Mouse (Mus musculus): Measurements from ENCODE around the gene Gng12. TPM values are rescaled to one million over a fixed set of nuclear protein-coding genes. Genes with fewer than 3 reads are reported as not detected.

Gng12 gene
- polyA plus RNA-seq, 1 experiment from 2014 or later, result 101 TPM

DNA sequence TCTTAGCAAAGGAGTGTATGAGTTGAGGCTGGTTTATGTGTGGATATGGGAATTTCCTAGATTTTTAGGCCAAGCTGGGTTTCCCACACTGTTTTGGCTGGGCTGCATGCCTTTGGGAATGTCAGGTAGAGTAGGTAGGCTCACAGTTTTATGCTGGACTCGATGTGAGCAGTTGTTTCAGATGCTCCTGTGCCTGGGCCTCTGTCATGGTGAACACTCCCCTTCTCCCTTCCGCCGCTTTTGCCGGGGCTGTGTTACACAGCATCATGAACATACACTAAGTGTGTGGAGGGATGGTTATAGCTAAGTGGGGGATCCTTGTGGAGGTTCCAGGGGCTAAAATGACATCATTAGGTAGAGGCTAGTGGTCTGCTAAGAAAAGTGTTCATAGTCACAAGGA is 24.6 kb downstream of the Gng12 start:
- no peaks in the 10 kb centered on the region for H3K27me3 ChIP-seq
- H3K4me2 ChIP-seq, result no peak overlapping the region
- no peaks in the 10 kb centered on the region for H3K36me3 ChIP-seq
- peaks cover 18% of the 10 kb centered on the region; the same call in 1 of the 2 replicates for H3K4me1 ChIP-seq
- H3K27ac ChIP-seq, result no peak overlapping the region
- H3K9ac ChIP-seq, result no peak overlapping the region
- ATAC-seq (ENCODE audit: borderline replicate concordance, extremely low read depth, low FRiP score, low TSS enrichment), result no peak
- H3K9me3 ChIP-seq, result no peaks in the 10 kb centered on the region
- no peak overlapping the region for H3K4me3 ChIP-seq
- 89% methylated on average over 4 of the region's 4 CpGs for WGBS

DNA sequence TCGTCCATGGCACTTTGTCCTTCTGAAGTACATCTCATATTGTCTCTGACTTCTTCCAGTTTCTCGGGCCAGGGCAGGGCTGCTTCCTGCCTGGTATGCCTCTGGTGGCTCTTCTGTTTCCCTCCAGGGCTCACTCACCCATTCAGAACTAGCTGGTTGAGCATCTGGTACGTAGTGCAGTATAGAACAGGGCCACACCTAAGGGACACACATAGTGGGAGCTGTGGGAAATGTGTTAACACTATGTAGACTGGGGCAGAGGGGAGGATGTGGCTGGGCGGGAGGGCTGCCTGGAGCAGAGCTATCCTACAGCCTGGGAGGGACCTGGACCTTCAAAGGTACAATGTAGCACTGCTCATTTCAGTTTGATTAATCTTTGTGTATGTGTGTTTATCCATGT is 25.6 kb downstream of the Gng12 start:
- WGBS, result 86% methylated on average over 4 of the region's 4 CpGs
- no peak for ATAC-seq (ENCODE audit: borderline replicate concordance, extremely low read depth, low FRiP score, low TSS enrichment)

DNA sequence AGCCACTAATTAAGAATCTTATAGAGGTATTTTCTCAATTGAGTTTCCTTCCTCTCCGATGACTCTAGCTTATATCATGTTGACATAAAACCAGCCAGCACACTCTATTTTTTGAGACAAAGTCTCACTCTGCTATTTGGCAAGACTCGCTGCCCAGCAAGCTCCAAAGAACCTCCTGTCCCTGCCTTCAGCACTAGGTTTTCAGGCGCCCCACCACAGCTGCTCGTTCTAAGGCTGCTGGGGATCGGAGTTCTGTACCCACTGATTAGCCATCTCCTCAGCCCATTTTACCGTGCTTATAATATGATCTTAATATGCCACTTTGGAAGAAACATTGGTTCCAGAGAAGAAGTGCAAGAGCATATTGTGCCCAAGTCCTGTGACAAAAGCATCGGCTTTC is 26.3 kb downstream of the Gng12 start:
- peaks cover 18% of the 10 kb centered on the region; the same call in 1 of the 2 replicates for H3K4me1 ChIP-seq
- H3K9me3 ChIP-seq, result no peaks in the 10 kb centered on the region
- H3K27me3 ChIP-seq, result no peaks in the 10 kb centered on the region
- ATAC-seq (ENCODE audit: borderline replicate concordance, extremely low read depth, low FRiP score, low TSS enrichment), result no peak
- H3K36me3 ChIP-seq, result no peaks in the 10 kb centered on the region
- no peak overlapping the region for H3K27ac ChIP-seq
- 81% methylated on average over 7 of the region's 7 CpGs for WGBS
- no peak overlapping the region for H3K4me2 ChIP-seq
- H3K4me3 ChIP-seq, result no peak overlapping the region
- H3K9ac ChIP-seq, result no peak overlapping the region

More for the DNA sequence above, 25.6 kb downstream of the Gng12 start:
- Histone ChIP-seq H3K4me3 (no peak overlapping the region), H3K27ac (no peak overlapping the region), H3K9ac (no peak overlapping the region), H3K27me3 (no peaks in the 10 kb centered on the region), H3K9me3 (no peaks in the 10 kb centered on the region), H3K4me1 (peaks cover 18% of the 10 kb centered on the region; the same call in 1 of the 2 replicates), H3K36me3 (no peaks in the 10 kb centered on the region), H3K4me2 (no peak overlapping the region)

- ATAC-seq (ENCODE audit: borderline replicate concordance, extremely low read depth, low FRiP score, low TSS enrichment), result no peak
- no peak overlapping the region for H3K4me3 ChIP-seq
- no peaks in the 10 kb centered on the region for H3K36me3 ChIP-seq
- no peak overlapping the region for H3K4me2 ChIP-seq
- H3K9ac ChIP-seq, result no peak overlapping the region
- H3K9me3 ChIP-seq, result no peaks in the 10 kb centered on the region
- WGBS, result 88% methylated on average over 4 of the region's 4 CpGs
- no peak overlapping the region for H3K27ac ChIP-seq
- peaks cover 18% of the 10 kb centered on the region; the same call in 1 of the 2 replicates for H3K4me1 ChIP-seq
- no peaks in the 10 kb centered on the region for H3K27me3 ChIP-seq
These were observed 27.7 kb downstream of the Gng12 start for GRCm38 (mm10) chr6:66923851-66924250.

GRCm38 (mm10) chr6:66924315-66924965 is 28.2 kb downstream of the Gng12 start:
- H3K4me2 ChIP-seq, result no peak overlapping the region
- H3K27me3 ChIP-seq, result no peaks in the 10 kb centered on the region
- H3K36me3 ChIP-seq, result no peaks in the 10 kb centered on the region
- peaks cover 15% of the 10 kb centered on the region; the same call in 1 of the 2 replicates for H3K4me1 ChIP-seq
- WGBS, result 74% methylated on average over 7 of the region's 7 CpGs
- no peak overlapping the region for H3K9ac ChIP-seq
- no peak overlapping the region for H3K27ac ChIP-seq
- H3K4me3 ChIP-seq, result no peak overlapping the region
- ATAC-seq (ENCODE audit: borderline replicate concordance, extremely low read depth, low FRiP score, low TSS enrichment), result no peak
- no peaks in the 10 kb centered on the region for H3K9me3 ChIP-seq

DNA sequence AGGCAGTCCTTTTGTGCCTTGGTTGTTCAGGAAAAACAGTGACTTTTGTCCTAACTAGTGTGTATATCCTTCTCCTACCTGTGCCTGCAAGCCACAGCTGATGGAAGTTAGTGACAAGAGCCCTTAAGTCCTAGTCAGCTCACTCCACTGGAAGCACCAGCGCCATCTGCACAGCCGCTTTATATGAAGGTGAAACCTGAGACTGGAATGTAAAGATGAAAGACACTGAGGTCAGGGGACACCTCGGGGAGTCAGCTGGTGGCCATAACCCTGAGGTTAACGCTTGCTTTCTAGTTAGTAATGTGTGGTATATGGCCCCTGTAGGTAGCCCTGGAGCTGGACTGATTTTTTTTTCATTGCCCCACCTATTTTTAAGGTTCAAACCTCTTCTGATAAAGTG is 30.1 kb downstream of the Gng12 start:
- H3K27ac ChIP-seq, result no peak overlapping the region
- 22% methylated on average over 4 of the region's 4 CpGs for WGBS
- H3K27me3 ChIP-seq, result no peaks in the 10 kb centered on the region
- no peaks in the 10 kb centered on the region for H3K36me3 ChIP-seq
- no peak overlapping the region for H3K4me3 ChIP-seq
- peaks cover 19% of the 10 kb centered on the region for H3K4me1 ChIP-seq
- ATAC-seq (ENCODE audit: borderline replicate concordance, extremely low read depth, low FRiP score, low TSS enrichment), result no peak
- no peaks in the 10 kb centered on the region for H3K9me3 ChIP-seq
- H3K4me2 ChIP-seq, result no peak overlapping the region
- H3K9ac ChIP-seq, result no peak overlapping the region

GRCm38 (mm10) chr6:66928972-66929645 is 32.9 kb downstream of the Gng12 start:
- Histone ChIP-seq H3K9me3 (no peaks in the 10 kb centered on the region), H3K4me3 (no peak overlapping the region), H3K4me2 (no peak overlapping the region), H3K4me1 (peaks cover 5% of the 10 kb centered on the region; the same call in 1 of the 2 replicates), H3K9ac (no peak overlapping the region), H3K27me3 (no peaks in the 10 kb centered on the region), H3K36me3 (no peaks in the 10 kb centered on the region), H3K27ac (no peak overlapping the region)
- WGBS, result 62% methylated on average over 2 of the region's 2 CpGs
- no peak for ATAC-seq (ENCODE audit: borderline replicate concordance, extremely low read depth, low FRiP score, low TSS enrichment)

GRCm38 (mm10) chr6:66929694-66930093 is 33.5 kb downstream of the Gng12 start:
- no peaks in the 10 kb centered on the region for H3K27me3 ChIP-seq
- H3K4me2 ChIP-seq, result no peak overlapping the region
- no peak for ATAC-seq (ENCODE audit: borderline replicate concordance, extremely low read depth, low FRiP score, low TSS enrichment)
- WGBS, result 16% methylated on average over 7 of the region's 7 CpGs
- H3K36me3 ChIP-seq, result no peaks in the 10 kb centered on the region
- no peak overlapping the region for H3K27ac ChIP-seq
- H3K4me3 ChIP-seq, result no peak overlapping the region
- peaks cover 5% of the 10 kb centered on the region; the same call in 1 of the 2 replicates for H3K4me1 ChIP-seq
- no peak overlapping the region for H3K9ac ChIP-seq
- no peaks in the 10 kb centered on the region for H3K9me3 ChIP-seq

DNA sequence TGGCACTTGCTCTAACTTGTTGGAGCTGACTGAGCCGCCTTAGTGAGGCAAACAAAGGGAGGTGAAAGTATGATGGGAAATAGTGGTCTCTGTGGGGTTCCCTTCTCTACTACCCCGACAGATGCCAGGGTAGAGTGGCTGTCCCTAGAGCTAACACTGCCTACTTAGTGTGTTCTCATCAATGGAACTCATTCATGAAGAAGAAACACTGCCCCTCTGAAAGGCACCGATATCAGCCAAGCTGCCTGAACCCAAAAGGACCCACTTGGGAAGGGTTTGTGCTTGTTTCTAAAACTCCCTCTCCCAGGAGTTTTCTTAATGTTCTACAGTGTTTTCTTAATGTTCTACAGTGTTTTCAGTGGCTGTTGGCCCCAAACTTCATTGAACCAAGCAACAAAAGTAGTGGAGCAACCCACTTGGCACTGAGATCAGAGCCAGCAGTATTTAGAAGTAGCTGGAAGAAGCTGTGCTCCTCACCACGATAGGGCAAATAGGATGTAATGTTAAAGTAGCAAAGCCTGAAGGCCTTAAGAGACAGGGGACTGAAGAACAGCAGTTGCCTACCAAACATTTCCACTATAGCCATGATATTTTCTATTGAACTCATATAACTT is 36.1 kb downstream of the Gng12 start:
- Histone ChIP-seq H3K4me2 (no peak overlapping the region), H3K9ac (no peak overlapping the region), H3K36me3 (no peaks in the 10 kb centered on the region), H3K9me3 (no peaks in the 10 kb centered on the region), H3K27me3 (no peaks in the 10 kb centered on the region), H3K27ac (no peak overlapping the region), H3K4me1 (peaks cover 5% of the 10 kb centered on the region; the same call in 1 of the 2 replicates), H3K4me3 (no peak overlapping the region)
- 66% methylated on average over 4 of the region's 4 CpGs for WGBS
- no peak for ATAC-seq (ENCODE audit: borderline replicate concordance, extremely low read depth, low FRiP score, low TSS enrichment)

DNA sequence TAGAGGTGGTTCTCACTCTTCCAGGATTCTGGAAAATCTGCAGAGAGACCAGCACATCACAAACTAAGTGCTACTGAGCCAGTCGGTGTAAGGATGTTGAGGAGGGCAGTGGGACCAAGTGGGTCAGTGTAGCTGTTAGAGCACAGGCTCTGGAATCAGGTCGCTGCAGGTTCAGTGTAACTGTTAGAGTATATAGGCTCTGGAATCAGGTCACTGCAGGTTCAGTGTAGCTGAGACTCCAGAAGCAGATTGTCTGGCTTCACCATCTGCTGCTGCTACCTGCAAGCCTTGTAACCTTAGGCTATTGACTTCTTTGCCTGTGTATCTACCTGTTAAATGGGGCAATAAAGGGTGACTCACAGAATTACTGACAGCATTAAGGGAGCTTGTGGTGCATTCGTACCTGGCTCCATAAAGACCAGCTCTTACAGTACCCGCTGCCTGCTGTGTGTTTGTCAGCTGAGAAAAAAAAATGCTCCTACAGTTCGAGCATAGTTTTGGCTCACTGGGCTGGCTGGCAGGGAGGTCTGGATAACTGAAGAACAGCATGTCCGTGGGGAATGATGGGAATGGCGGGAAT is 44.5 kb downstream of the Gng12 start:
- ATAC-seq (ENCODE audit: borderline replicate concordance, extremely low read depth, low FRiP score, low TSS enrichment), result no peak
- Histone ChIP-seq H3K36me3 (no peaks in the 10 kb centered on the region), H3K4me2 (no peak overlapping the region), H3K27me3 (no peaks in the 10 kb centered on the region), H3K9ac (no peak overlapping the region), H3K4me1 (peaks cover 17% of the 10 kb centered on the region), H3K9me3 (no peaks in the 10 kb centered on the region), H3K27ac (no peak overlapping the region), H3K4me3 (no peak overlapping the region)
- 60% methylated on average over 7 of the region's 7 CpGs for WGBS

- Histone ChIP-seq H3K27me3 (no peaks in the 10 kb centered on the region), H3K36me3 (no peaks in the 10 kb centered on the region), H3K4me1 (peaks cover 17% of the 10 kb centered on the region), H3K4me2 (no peak overlapping the region), H3K4me3 (no peak overlapping the region), H3K9ac (no peak overlapping the region), H3K9me3 (no peaks in the 10 kb centered on the region), H3K27ac (no peak overlapping the region)
- ATAC-seq (ENCODE audit: borderline replicate concordance, extremely low read depth, low FRiP score, low TSS enrichment), result no peak
- WGBS, result 42% methylated on average over 6 of the region's 6 CpGs
These were observed 45.6 kb downstream of the Gng12 start for GRCm38 (mm10) chr6:66941792-66942191.

GRCm38 (mm10) chr6:66942826-66943225 is 46.6 kb downstream of the Gng12 start:
- no peaks in the 10 kb centered on the region for H3K9me3 ChIP-seq
- no peak overlapping the region for H3K9ac ChIP-seq
- H3K36me3 ChIP-seq, result no peaks in the 10 kb centered on the region
- peaks cover 17% of the 10 kb centered on the region for H3K4me1 ChIP-seq
- 40% methylated on average over 4 of the region's 4 CpGs for WGBS
- no peak overlapping the region for H3K4me3 ChIP-seq
- ATAC-seq (ENCODE audit: borderline replicate concordance, extremely low read depth, low FRiP score, low TSS enrichment), result no peak
- no peak overlapping the region for H3K27ac ChIP-seq
- no peak overlapping the region for H3K4me2 ChIP-seq
- H3K27me3 ChIP-seq, result no peaks in the 10 kb centered on the region
